Mouse (Mus musculus): ENCODE data around the gene Fam151b.

Gene Fam151b

GRCm38 (mm10) chr13:92483852-92484463 is at the start of gene Fam151b:
Fam151b (minus strand) TSS chr13:92484015.
- DNase-seq (ENCODE audit: low spot score), result peak; percentile 91

GRCm38 (mm10) chr13:92532216-92532615 is 48.4 kb upstream of the Fam151b start:
- DNase-seq (ENCODE audit: low spot score), result no peak

- no peak for DNase-seq (ENCODE audit: low spot score)
These were observed 47.4 kb upstream of the Fam151b start for GRCm38 (mm10) chr13:92531237-92531636.

- DNase-seq (ENCODE audit: low spot score), result peak; percentile 95
These were observed 47.0 kb upstream of the Fam151b start, which contains the start of gene Zfyve16 for GRCm38 (mm10) chr13:92530721-92531211. Zfyve16 (minus strand) TSS chr13:92530868.

- DNase-seq (ENCODE audit: low spot score), result no peak
These were observed 46.3 kb upstream of the Fam151b start for GRCm38 (mm10) chr13:92529828-92530720.

- DNase-seq (ENCODE audit: low spot score), result no peak
These were observed 39.5 kb upstream of the Fam151b start for GRCm38 (mm10) chr13:92523178-92523813.

GRCm38 (mm10) chr13:92504871-92505270 is 21.1 kb upstream of the Fam151b start:
- DNase-seq (ENCODE audit: low spot score), result no peak

GRCm38 (mm10) chr13:92491923-92492322 is 8.1 kb upstream of the Fam151b start:
- no peak for DNase-seq (ENCODE audit: low spot score)

GRCm38 (mm10) chr13:92490817-92491216 is 7.0 kb upstream of the Fam151b start:
- no peak for DNase-seq (ENCODE audit: low spot score)

- peak; percentile 38 for DNase-seq (ENCODE audit: low spot score)
These were observed 467 bp downstream of the Fam151b start for GRCm38 (mm10) chr13:92483348-92483747.

GRCm38 (mm10) chr13:92470151-92470550 is 13.7 kb downstream of the Fam151b start:
- no peak for DNase-seq (ENCODE audit: low spot score)

GRCm38 (mm10) chr13:92469381-92469780 is 14.4 kb downstream of the Fam151b start:
- no peak for DNase-seq (ENCODE audit: low spot score)

- DNase-seq (ENCODE audit: low spot score), result no peak
These were observed 15.9 kb downstream of the Fam151b start for GRCm38 (mm10) chr13:92467891-92468290.

- DNase-seq (ENCODE audit: low spot score), result no peak
These were observed 19.1 kb downstream of the Fam151b start for GRCm38 (mm10) chr13:92464698-92465097.

GRCm38 (mm10) chr13:92446872-92447271 is 36.9 kb downstream of the Fam151b start:
- DNase-seq (ENCODE audit: low spot score), result no peak

GRCm38 (mm10) chr13:92440286-92440685 is 43.5 kb downstream of the Fam151b start:
- DNase-seq (ENCODE audit: low spot score), result no peak

- DNase-seq (ENCODE audit: low spot score), result no peak
These were observed 45.2 kb downstream of the Fam151b start for GRCm38 (mm10) chr13:92438656-92439055.

- no peak for DNase-seq (ENCODE audit: low spot score)
These were observed 56.4 kb downstream of the Fam151b start for GRCm38 (mm10) chr13:92427351-92427855.

- no peak for DNase-seq (ENCODE audit: low spot score)
These were observed 57.3 kb downstream of the Fam151b start for GRCm38 (mm10) chr13:92426294-92427051.

- DNase-seq (ENCODE audit: low spot score), result peak; percentile 44
These were observed 58.0 kb downstream of the Fam151b start, which contains the start of gene Ankrd34b for GRCm38 (mm10) chr13:92425758-92426264. Ankrd34b (plus strand) TSS chr13:92425896.

GRCm38 (mm10) chr13:92423711-92424110 is 60.1 kb downstream of the Fam151b start:
- DNase-seq (ENCODE audit: low spot score), result no peak
